Mouse (Mus musculus) ES-E14 (cell line): ENCODE measurements at regions not wholly inside any gene's neighbourhood (a gene's known extent, or its start where the extent isn't known, plus 50 kb on each side); places are given as distances from the start of the nearest gene placed in this dataset.

Experiments used
- HCFC1 ChIP-seq: IDR thresholded peaks from 2 replicates; pipeline ENCODE4 v1.6.1; 2012; ENCODE audit warnings: low read length, inconsistent platforms, borderline replicate concordance; ENCODE audit not compliant: insufficient read depth
- MAFK ChIP-seq: IDR thresholded peaks from 2 replicates; pipeline ENCODE4 v1.6.1; 2014; ENCODE audit warnings: mild to moderate bottlenecking, low read depth, low read length, inconsistent platforms; ENCODE audit not compliant: insufficient read depth
- ZC3H11A ChIP-seq: IDR thresholded peaks from 2 replicates; pipeline ENCODE4 v1.6.1; 2012; ENCODE audit warnings: low read depth, mild to moderate bottlenecking, inconsistent platforms, low read length, borderline replicate concordance

GRCm38 (mm10) chr14:16181822-16182221, 67.3 kb upstream of the Ngly1 start:
- TF ChIP-seq HCFC1 = no peak
- no peak for TF ChIP-seq ZC3H11A
- TF ChIP-seq MAFK = no peak
